Mouse (Mus musculus): ENCODE measurements around the gene Nepro. TPM values are rescaled to one million over a fixed set of nuclear protein-coding genes. Genes with fewer than 3 reads are reported as not detected.
A peak's percentile ranks its signal among the peaks of the same experiment; 100 is the strongest.

The Nepro gene
- polyA plus RNA-seq, 1 experiment, result 9.0 TPM

- peak; percentile 64 for TF ChIP-seq GATA1 (IDR thresholded peaks at IDR 0.05; ENCODE audit: low read length)
These were observed 3.4 kb downstream of the Nepro start for GRCm38 (mm10) chr16:44727525-44727924.

- no peak for TF ChIP-seq GATA1 (IDR thresholded peaks at IDR 0.05; ENCODE audit: low read length)
These were observed 10.0 kb downstream of the Nepro start for GRCm38 (mm10) chr16:44734059-44734458.

GRCm38 (mm10) chr16:44735676-44736075 lies 11.6 kb downstream of the Nepro start:
- no peak for TF ChIP-seq GATA1 (IDR thresholded peaks at IDR 0.05; ENCODE audit: low read length)

GRCm38 (mm10) chr16:44736118-44736517 lies 12.0 kb downstream of the Nepro start:
- TF ChIP-seq GATA1 (IDR thresholded peaks at IDR 0.05; ENCODE audit: low read length), result no peak

GRCm38 (mm10) chr16:44742753-44743152 lies 18.7 kb downstream of the Nepro start:
- TF ChIP-seq GATA1 (IDR thresholded peaks at IDR 0.05; ENCODE audit: low read length), result no peak

GRCm38 (mm10) chr16:44745471-44745865 lies 21.4 kb downstream of the Nepro start:
- TF ChIP-seq GATA1 (IDR thresholded peaks at IDR 0.05; ENCODE audit: low read length), result no peak

GRCm38 (mm10) chr16:44745866-44746562 lies 21.9 kb downstream of the Nepro start, which contains the start of gene Gtpbp8:
Gtpbp8 (minus strand) TSS chr16:44746363.
- no peak for TF ChIP-seq GATA1 (IDR thresholded peaks at IDR 0.05; ENCODE audit: low read length)

- TF ChIP-seq GATA1 (IDR thresholded peaks at IDR 0.05; ENCODE audit: low read length), result no peak
These were observed 23.9 kb downstream of the Nepro start for GRCm38 (mm10) chr16:44748007-44748406.

- TF ChIP-seq GATA1 (IDR thresholded peaks at IDR 0.05; ENCODE audit: low read length), result no peak
These were observed 33.6 kb downstream of the Nepro start for GRCm38 (mm10) chr16:44757700-44758099.

- no peak for TF ChIP-seq GATA1 (IDR thresholded peaks at IDR 0.05; ENCODE audit: low read length)
These were observed 37.7 kb downstream of the Nepro start for GRCm38 (mm10) chr16:44761811-44762210.

GRCm38 (mm10) chr16:44765555-44766319 lies 41.6 kb downstream of the Nepro start, which contains the start of gene Cd200r1:
Cd200r1 (plus strand) TSS chr16:44765736.
- no peak for TF ChIP-seq GATA1 (IDR thresholded peaks at IDR 0.05; ENCODE audit: low read length)

- no peak for TF ChIP-seq GATA1 (IDR thresholded peaks at IDR 0.05; ENCODE audit: low read length)
These were observed 42.3 kb downstream of the Nepro start for GRCm38 (mm10) chr16:44766320-44766892.

GRCm38 (mm10) chr16:44767506-44767905 lies 43.4 kb downstream of the Nepro start:
- TF ChIP-seq GATA1 (IDR thresholded peaks at IDR 0.05; ENCODE audit: low read length), result no peak

- TF ChIP-seq GATA1 (IDR thresholded peaks at IDR 0.05; ENCODE audit: low read length), result no peak
These were observed 43.9 kb downstream of the Nepro start for GRCm38 (mm10) chr16:44767967-44768366.

- TF ChIP-seq GATA1 (IDR thresholded peaks at IDR 0.05; ENCODE audit: low read length), result no peak
These were observed 48.5 kb downstream of the Nepro start for GRCm38 (mm10) chr16:44772577-44772976.

- TF ChIP-seq GATA1 (IDR thresholded peaks at IDR 0.05; ENCODE audit: low read length), result peak; percentile 5
These were observed 49.6 kb downstream of the Nepro start for GRCm38 (mm10) chr16:44773673-44774072.
